Mouse (Mus musculus): ENCODE data around the gene Plekhd1. TPM values are rescaled to one million over a fixed set of nuclear protein-coding genes. Genes with fewer than 3 reads are reported as not detected.

The Plekhd1 gene
- polyA plus RNA-seq (2012; rRNA removed) = 0.75 and 3.4 TPM in 2 replicates

GRCm38 (mm10) chr12:80692269-80692972 is at the start of gene Plekhd1:
Gene Plekhd1 (plus strand): TSS chr12:80692591.

DNA sequence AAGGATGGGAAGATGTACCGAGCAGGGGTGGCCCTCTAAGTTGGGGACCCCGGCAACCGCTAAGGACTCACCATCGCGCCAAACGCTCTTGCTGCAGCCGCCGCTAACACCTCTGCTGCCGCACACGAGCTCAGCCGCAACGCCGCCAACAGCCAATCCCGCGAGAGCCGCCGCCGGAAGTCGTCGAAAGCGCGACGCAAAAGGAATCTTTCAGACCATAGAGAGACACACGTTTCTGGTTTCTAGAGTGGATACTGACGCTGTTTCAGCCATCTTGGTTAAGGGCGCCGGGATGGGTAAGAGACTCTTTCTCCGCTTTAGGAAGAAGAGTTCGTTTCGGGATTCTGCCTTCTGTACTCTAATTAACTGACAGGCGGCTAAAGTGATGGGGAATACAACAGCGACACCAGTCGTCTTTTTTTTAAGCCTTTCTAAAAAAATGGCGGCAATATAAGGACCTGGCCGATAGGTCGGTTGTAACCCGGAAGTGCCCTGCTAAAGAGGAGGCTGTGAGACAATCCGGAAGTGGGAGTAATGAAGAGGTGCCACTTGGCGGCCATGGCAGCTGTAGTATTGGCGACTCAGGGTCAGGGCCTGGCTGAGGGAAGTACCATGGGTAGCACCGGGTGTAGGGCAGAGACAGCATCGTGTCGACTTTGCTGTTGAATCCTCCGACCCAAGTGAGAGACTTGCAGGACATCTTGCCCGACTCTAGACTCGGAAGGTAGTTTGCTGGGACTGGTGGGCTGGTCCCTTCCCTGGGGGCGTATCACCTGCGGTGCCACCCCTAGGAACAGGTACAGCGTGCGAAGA is 48.5 kb upstream of the Plekhd1 start, which contains the start of the genes Slc39a9 and Erh:
TSS of gene Slc39a9 (plus strand) at position 191 of the 813 bp plus-strand sequence.
TSS of gene Erh (minus strand) at position 649 of the 813 bp plus-strand sequence.

DNA sequence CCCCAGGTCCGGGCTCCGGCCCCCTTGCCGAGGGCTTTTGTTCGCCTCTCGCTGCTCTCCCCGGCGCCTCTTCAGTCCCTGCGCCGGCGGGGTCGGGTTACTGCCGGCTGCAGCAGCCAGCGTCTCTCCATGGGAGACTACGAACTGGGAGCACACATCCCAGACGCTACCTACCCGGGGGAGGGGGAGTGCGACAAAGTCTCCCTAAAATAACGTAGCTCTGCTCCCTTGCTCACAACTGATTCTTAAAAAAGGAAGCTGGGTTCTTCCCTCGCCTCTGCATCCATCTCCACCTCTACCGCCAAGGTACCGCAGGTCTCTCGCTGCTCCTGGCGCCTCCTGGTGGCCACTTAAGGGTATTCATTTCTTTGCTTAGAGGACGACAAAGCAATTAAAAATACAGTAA is 68.0 kb downstream of the Plekhd1 start, which contains the start of gene Ccdc177:
TSS of gene Ccdc177 (minus strand) at position 292 of the 406 bp plus-strand sequence.

Other genes with a start within 250 kb of the Plekhd1 start
- gene Exd2, start 229.5 kb upstream of the Plekhd1 start, polyA plus RNA-seq (2012; rRNA removed) = 4.3 and 5.0 TPM in 2 replicates
- 0.13 and 0.17 TPM in 2 replicates for gene Galnt16, start 174.3 kb upstream of the Plekhd1 start, polyA plus RNA-seq (2012; rRNA removed)
- gene Slc39a9, start 48.7 kb upstream of the Plekhd1 start, polyA plus RNA-seq (2012; rRNA removed) = 13.1 and 13.5 TPM in 2 replicates
- 84.5 and 93.8 TPM in 2 replicates for gene Erh, start 48.2 kb upstream of the Plekhd1 start, polyA plus RNA-seq (2012; rRNA removed)
- gene Ccdc177, start 68.1 kb downstream of the Plekhd1 start, polyA plus RNA-seq (2012; rRNA removed) = under 0.01 TPM in 1 of 2 replicates, not detected in the other
- 13.4 and 17.2 TPM in 2 replicates for gene Susd6, start 97.9 kb downstream of the Plekhd1 start, polyA plus RNA-seq (2012; rRNA removed)